Mouse (Mus musculus): ENCODE measurements around the gene Osbpl2. TPM values are rescaled to one million over a fixed set of nuclear protein-coding genes. Genes with fewer than 3 reads are reported as not detected.

The Osbpl2 gene
- polyA plus RNA-seq, 1 experiment from 2014 or later, result 30.4 TPM

DNA sequence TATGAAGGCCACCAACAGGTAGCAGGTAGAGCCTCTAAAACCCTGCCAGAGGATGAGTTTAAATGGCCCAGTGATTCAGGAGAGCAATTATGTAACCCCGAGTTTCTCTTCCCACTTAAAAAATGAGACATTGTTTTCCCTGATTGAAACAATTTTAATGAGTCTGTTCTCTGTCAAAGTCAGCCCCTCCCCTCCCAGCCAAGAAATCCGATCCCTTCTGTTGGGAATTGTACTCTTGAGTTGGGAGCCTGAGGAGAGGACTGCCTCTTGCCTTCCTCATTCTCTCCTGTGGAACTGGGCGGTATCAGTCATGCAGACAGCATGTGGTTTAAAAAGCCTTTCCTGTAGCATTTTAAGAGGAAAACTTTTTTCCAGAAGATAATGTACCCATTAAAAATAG is 34.5 kb upstream of the Osbpl2 start:
- no peak overlapping the region for H3K9ac ChIP-seq (ENCODE audit: low read depth, low read length)
- peaks cover 5% of the 10 kb centered on the region; the same call in 1 of the 2 replicates for H3K36me3 ChIP-seq (ENCODE audit: control insufficient read depth, insufficient read depth, low read length)
- no peaks in the 10 kb centered on the region for H3K9me3 ChIP-seq (ENCODE audit: control insufficient read depth, low read length)
- H3K27ac ChIP-seq (ENCODE audit: low read length), result no peak overlapping the region
- no peaks in the 10 kb centered on the region for H3K4me1 ChIP-seq (ENCODE audit: control insufficient read depth, insufficient read depth, low read length)
- 37% methylated on average over 3 of the region's 3 CpGs for WGBS
- no peak overlapping the region for H3K4me3 ChIP-seq (ENCODE audit: low read length)
- no peaks in the 10 kb centered on the region for H3K27me3 ChIP-seq (replicated peaks; ENCODE audit: control insufficient read depth, insufficient read depth, low read length)
- no peak overlapping the region for H3K4me2 ChIP-seq (ENCODE audit: low read depth, low read length)
- no peak for ATAC-seq

DNA sequence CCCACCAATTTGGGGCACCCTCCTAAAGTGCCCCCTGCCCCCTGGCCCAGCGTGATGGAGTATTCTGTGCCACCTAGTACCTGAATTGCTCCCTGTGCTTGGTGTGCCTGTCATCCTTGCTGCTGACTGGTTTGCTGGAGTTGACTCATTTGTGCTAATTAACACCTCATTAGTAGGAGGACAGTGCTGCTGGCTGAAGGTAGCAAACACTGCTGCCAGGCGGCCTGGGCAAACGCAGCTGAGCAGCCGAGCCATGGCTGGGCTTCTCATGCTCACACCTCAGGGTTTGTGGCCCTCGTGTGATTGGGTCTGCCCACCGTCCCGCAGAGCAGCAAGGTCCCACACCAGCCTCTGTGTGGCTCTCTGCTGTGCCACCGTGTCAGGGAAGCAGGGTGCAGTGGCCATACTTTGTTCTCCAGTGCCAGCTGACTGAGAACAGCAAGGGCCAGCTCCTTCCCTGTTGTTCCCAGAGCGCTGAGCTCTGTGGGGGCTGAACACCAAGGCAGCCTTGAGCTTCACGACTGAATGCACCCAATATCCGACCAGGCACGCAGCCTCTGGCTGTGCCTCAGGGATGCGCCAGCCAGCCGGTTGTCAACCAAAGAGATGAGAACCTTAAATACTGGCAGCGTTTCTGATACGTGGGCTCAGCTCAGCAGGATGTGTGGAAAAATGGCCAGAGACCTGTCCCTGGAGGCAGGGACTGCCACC is 33.0 kb upstream of the Osbpl2 start:
- Histone ChIP-seq H3K9ac (ENCODE audit: low read depth, low read length) (no peak overlapping the region), H3K4me1 (ENCODE audit: control insufficient read depth, insufficient read depth, low read length) (no peaks in the 10 kb centered on the region), H3K27ac (ENCODE audit: low read length) (no peak overlapping the region), H3K27me3 (replicated peaks; ENCODE audit: control insufficient read depth, insufficient read depth, low read length) (no peaks in the 10 kb centered on the region; the same call in 1 of the 2 replicates), H3K4me2 (ENCODE audit: low read depth, low read length) (no peak overlapping the region), H3K4me3 (ENCODE audit: low read length) (no peak overlapping the region), H3K9me3 (ENCODE audit: control insufficient read depth, low read length) (no peaks in the 10 kb centered on the region), H3K36me3 (ENCODE audit: control insufficient read depth, insufficient read depth, low read length) (peaks cover 5% of the 10 kb centered on the region; the same call in 1 of the 2 replicates)
- no peak for ATAC-seq
- WGBS, result 69% methylated on average over 16 of the region's 16 CpGs

DNA sequence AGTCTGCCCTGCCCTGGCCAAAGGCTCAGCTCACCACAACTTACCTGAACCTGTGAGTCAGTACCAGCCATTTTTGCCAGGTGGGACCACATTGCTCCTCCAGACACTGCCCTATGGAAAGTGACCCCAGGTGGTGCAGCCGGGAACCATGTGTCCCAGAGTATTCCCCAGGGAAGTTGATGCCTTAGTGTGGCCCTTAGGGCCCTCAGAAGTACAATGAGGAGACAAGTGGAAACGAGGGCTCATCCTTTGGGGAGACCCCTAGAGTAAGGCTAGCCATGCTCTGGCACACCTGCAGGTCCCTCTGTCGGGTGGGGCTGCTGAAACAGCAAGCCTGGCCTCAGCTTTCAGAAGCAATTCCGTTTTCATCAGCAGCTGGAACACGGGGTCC is 32.5 kb upstream of the Osbpl2 start:
- Histone ChIP-seq H3K27ac (ENCODE audit: low read length) (no peak overlapping the region), H3K4me3 (ENCODE audit: low read length) (no peak overlapping the region), H3K9ac (ENCODE audit: low read depth, low read length) (no peak overlapping the region), H3K4me1 (ENCODE audit: control insufficient read depth, insufficient read depth, low read length) (no peaks in the 10 kb centered on the region), H3K9me3 (ENCODE audit: control insufficient read depth, low read length) (no peaks in the 10 kb centered on the region), H3K36me3 (ENCODE audit: control insufficient read depth, insufficient read depth, low read length) (peaks cover 5% of the 10 kb centered on the region; the same call in 1 of the 2 replicates), H3K4me2 (ENCODE audit: low read depth, low read length) (no peak overlapping the region), H3K27me3 (replicated peaks; ENCODE audit: control insufficient read depth, insufficient read depth, low read length) (no peaks in the 10 kb centered on the region; the same call in 1 of the 2 replicates)
- ATAC-seq, result no peak
- 91% methylated on average over 5 of the region's 5 CpGs for WGBS

DNA sequence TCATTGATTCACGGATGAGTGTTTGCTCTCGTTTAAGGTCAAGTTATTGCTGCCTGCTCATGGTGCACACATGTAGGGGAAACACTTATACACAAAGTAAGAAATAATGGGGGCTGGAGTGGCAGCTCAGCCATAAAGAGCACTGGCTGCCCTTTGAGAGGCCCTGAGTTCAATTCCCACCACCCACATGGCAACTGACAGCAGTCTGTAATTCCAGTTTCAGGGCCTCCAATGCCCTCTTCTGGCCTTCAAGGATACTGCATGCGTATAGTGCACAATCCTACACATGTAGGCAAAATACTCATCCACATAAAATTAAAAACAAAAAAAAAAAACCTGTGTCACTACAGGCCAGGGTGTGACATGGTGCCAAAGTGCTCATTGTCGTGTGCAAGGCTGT is 31.6 kb upstream of the Osbpl2 start:
- Histone ChIP-seq H3K36me3 (ENCODE audit: control insufficient read depth, insufficient read depth, low read length) (no peaks in the 10 kb centered on the region), H3K27me3 (replicated peaks; ENCODE audit: control insufficient read depth, insufficient read depth, low read length) (no peaks in the 10 kb centered on the region; the same call in 1 of the 2 replicates), H3K4me3 (ENCODE audit: low read length) (no peak overlapping the region), H3K9me3 (ENCODE audit: control insufficient read depth, low read length) (no peaks in the 10 kb centered on the region), H3K4me1 (ENCODE audit: control insufficient read depth, insufficient read depth, low read length) (no peaks in the 10 kb centered on the region), H3K9ac (ENCODE audit: low read depth, low read length) (no peak overlapping the region), H3K4me2 (ENCODE audit: low read depth, low read length) (no peak overlapping the region), H3K27ac (ENCODE audit: low read length) (no peak overlapping the region)
- WGBS, result 89% methylated on average over 4 of the region's 4 CpGs
- ATAC-seq, result no peak

DNA sequence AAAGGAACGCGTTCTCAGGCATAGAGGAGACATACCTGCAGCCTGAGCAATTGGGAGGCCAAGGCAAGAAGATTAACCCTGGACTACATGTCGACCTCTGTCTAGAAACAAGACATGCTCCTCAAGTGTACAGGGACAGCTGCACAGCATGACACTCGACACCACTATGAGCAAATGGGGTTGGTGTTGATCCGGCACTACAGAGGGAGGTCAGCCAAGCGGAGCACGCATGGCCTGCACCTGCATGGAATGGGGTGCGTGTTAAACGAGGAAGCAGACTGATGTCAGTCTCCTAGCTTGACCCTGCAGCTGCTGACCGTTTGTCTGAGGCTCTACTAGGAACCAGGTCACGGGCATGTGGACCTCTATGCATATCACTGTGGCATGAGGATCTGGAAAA is 28.8 kb upstream of the Osbpl2 start:
- H3K27ac ChIP-seq (ENCODE audit: low read length), result no peak overlapping the region
- H3K4me2 ChIP-seq (ENCODE audit: low read depth, low read length), result no peak overlapping the region
- H3K9ac ChIP-seq (ENCODE audit: low read depth, low read length), result no peak overlapping the region
- no peak overlapping the region for H3K4me3 ChIP-seq (ENCODE audit: low read length)
- no peaks in the 10 kb centered on the region for H3K36me3 ChIP-seq (ENCODE audit: control insufficient read depth, insufficient read depth, low read length)
- 65% methylated on average over 11 of the region's 11 CpGs for WGBS
- no peaks in the 10 kb centered on the region for H3K9me3 ChIP-seq (ENCODE audit: control insufficient read depth, low read length)
- no peaks in the 10 kb centered on the region; the same call in 1 of the 2 replicates for H3K27me3 ChIP-seq (replicated peaks; ENCODE audit: control insufficient read depth, insufficient read depth, low read length)
- no peak for ATAC-seq
- H3K4me1 ChIP-seq (ENCODE audit: control insufficient read depth, insufficient read depth, low read length), result no peaks in the 10 kb centered on the region

- no peaks in the 10 kb centered on the region for H3K4me1 ChIP-seq (ENCODE audit: control insufficient read depth, insufficient read depth, low read length)
- H3K4me2 ChIP-seq (ENCODE audit: low read depth, low read length), result no peak overlapping the region
- no peaks in the 10 kb centered on the region for H3K36me3 ChIP-seq (ENCODE audit: control insufficient read depth, insufficient read depth, low read length)
- no peaks in the 10 kb centered on the region for H3K9me3 ChIP-seq (ENCODE audit: control insufficient read depth, low read length)
- H3K9ac ChIP-seq (ENCODE audit: low read depth, low read length), result no peak overlapping the region
- H3K4me3 ChIP-seq (ENCODE audit: low read length), result no peak overlapping the region
- ATAC-seq, result no peak
- WGBS, result 38% methylated on average over 5 of the region's 5 CpGs
- no peak overlapping the region for H3K27ac ChIP-seq (ENCODE audit: low read length)
- H3K27me3 ChIP-seq (replicated peaks; ENCODE audit: control insufficient read depth, insufficient read depth, low read length), result peaks cover 15% of the 10 kb centered on the region
Observed at GRCm38 (mm10) chr2:180095711-180096110, 23.4 kb upstream of the Osbpl2 start.

DNA sequence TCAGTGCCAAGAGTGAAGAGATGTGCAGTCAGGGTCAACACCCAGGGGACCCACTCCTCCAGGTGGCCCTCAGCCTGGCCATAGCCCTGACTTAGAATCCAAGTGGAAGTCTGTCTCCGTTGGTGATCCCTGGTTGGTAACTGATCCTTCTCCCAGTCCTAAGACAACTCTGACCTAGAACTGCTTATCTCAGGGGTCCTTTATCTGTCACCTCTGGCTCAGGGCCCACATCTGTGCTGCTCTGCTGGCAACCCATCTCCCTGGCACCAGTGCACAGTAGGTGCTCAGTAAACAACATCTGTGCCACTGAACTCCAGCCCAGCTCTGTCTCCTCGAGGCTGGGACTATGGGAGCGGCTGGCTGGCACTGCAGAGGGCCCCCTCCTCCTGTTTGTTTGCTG is 21.5 kb upstream of the Osbpl2 start:
- Histone ChIP-seq H3K9ac (ENCODE audit: low read depth, low read length) (no peak overlapping the region), H3K4me2 (ENCODE audit: low read depth, low read length) (no peak overlapping the region), H3K9me3 (ENCODE audit: control insufficient read depth, low read length) (no peaks in the 10 kb centered on the region), H3K36me3 (ENCODE audit: control insufficient read depth, insufficient read depth, low read length) (no peaks in the 10 kb centered on the region), H3K4me3 (ENCODE audit: low read length) (no peak overlapping the region), H3K4me1 (ENCODE audit: control insufficient read depth, insufficient read depth, low read length) (no peaks in the 10 kb centered on the region), H3K27me3 (replicated peaks; ENCODE audit: control insufficient read depth, insufficient read depth, low read length) (peaks cover 29% of the 10 kb centered on the region), H3K27ac (ENCODE audit: low read length) (no peak overlapping the region)
- ATAC-seq, result no peak
- 50% methylated on average over 3 of the region's 3 CpGs for WGBS

- Histone ChIP-seq H3K4me3 (ENCODE audit: low read length) (no peak overlapping the region), H3K4me2 (ENCODE audit: low read depth, low read length) (no peak overlapping the region), H3K27me3 (replicated peaks; ENCODE audit: control insufficient read depth, insufficient read depth, low read length) (peaks cover 35% of the 10 kb centered on the region), H3K9me3 (ENCODE audit: control insufficient read depth, low read length) (no peaks in the 10 kb centered on the region), H3K27ac (ENCODE audit: low read length) (no peak overlapping the region), H3K4me1 (ENCODE audit: control insufficient read depth, insufficient read depth, low read length) (peaks cover 2% of the 10 kb centered on the region; the same call in 1 of the 2 replicates), H3K36me3 (ENCODE audit: control insufficient read depth, insufficient read depth, low read length) (no peaks in the 10 kb centered on the region), H3K9ac (ENCODE audit: low read depth, low read length) (no peak overlapping the region)
- 38% methylated on average over 5 of the region's 5 CpGs for WGBS
- ATAC-seq, result no peak
Observed at GRCm38 (mm10) chr2:180098167-180098566, 20.9 kb upstream of the Osbpl2 start.

DNA sequence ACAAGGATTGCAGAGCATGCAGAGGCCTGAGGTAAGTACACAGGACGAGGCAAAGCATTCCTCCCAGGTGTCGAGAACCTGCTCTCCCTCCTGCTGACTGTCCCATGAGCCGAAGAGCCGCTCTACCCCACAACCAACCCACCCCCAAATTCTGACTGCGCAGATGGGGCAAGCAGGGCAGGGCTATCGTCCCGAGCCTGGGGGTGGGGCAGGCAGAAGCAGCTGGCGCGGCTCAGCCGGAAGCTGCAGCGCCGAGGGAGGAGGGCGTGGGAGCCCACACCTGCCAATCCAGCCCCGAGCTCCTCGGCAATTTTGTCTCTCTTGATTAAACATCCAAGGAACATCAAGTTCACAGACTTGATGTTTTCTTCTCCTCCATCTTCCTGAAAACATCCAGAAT is 19.6 kb upstream of the Osbpl2 start:
- Histone ChIP-seq H3K9ac (ENCODE audit: low read depth, low read length) (no peak overlapping the region), H3K27ac (ENCODE audit: low read length) (no peak overlapping the region), H3K4me2 (ENCODE audit: low read depth, low read length) (no peak overlapping the region), H3K36me3 (ENCODE audit: control insufficient read depth, insufficient read depth, low read length) (no peaks in the 10 kb centered on the region), H3K4me1 (ENCODE audit: control insufficient read depth, insufficient read depth, low read length) (peaks cover 13% of the 10 kb centered on the region), H3K27me3 (replicated peaks; ENCODE audit: control insufficient read depth, insufficient read depth, low read length) (peaks cover 47% of the 10 kb centered on the region), H3K9me3 (ENCODE audit: control insufficient read depth, low read length) (no peaks in the 10 kb centered on the region), H3K4me3 (ENCODE audit: low read length) (no peak overlapping the region)
- 4% methylated on average over 15 of the region's 15 CpGs for WGBS
- no peak for ATAC-seq
